Mouse (Mus musculus): ENCODE data around the gene Tmem163. TPM values are rescaled to one million over a fixed set of nuclear protein-coding genes. Genes with fewer than 3 reads are reported as not detected.

Tmem163 gene
- polyA plus RNA-seq, 1 experiment from 2014 or later, result 44.2 TPM

- peak overlapping the region; percentile 59; the same call in 1 of the 2 replicates for H3K4me3 ChIP-seq
- peaks cover 14% of the 10 kb centered on the region for H3K4me1 ChIP-seq
- peak overlapping the region; percentile 83 for H3K4me2 ChIP-seq (replicated peaks)
- H3K27ac ChIP-seq, result no peak overlapping the region
- WGBS, result 36% methylated on average over 1 of the region's 1 CpGs
- H3K27me3 ChIP-seq (replicated peaks), result peaks cover 80% of the 10 kb centered on the region
- no peaks in the 10 kb centered on the region for H3K36me3 ChIP-seq
- no peak for ATAC-seq (ENCODE audit: low FRiP score, low read depth)
- H3K9me3 ChIP-seq, result no peaks in the 10 kb centered on the region
- H3K9ac ChIP-seq, result no peak overlapping the region
These were observed 4.1 kb downstream of the Tmem163 start for GRCm38 (mm10) chr1:127675253-127675652.

- no peak overlapping the region for H3K27ac ChIP-seq
- peaks cover 6% of the 10 kb centered on the region; the same call in 1 of the 2 replicates for H3K9me3 ChIP-seq
- no peak overlapping the region for H3K9ac ChIP-seq
- no peaks in the 10 kb centered on the region for H3K36me3 ChIP-seq
- H3K4me1 ChIP-seq, result peaks cover 14% of the 10 kb centered on the region
- peaks cover 67% of the 10 kb centered on the region for H3K27me3 ChIP-seq (replicated peaks)
- ATAC-seq (ENCODE audit: low FRiP score, low read depth), result no peak
- H3K4me2 ChIP-seq (replicated peaks), result 0 out of 2 replicates have a peak overlapping the region, but pooled peaks have one; percentile 1
- H3K4me3 ChIP-seq, result no peak overlapping the region
- WGBS, result 76% methylated on average over 10 of the region's 10 CpGs
These were observed 5.9 kb downstream of the Tmem163 start for GRCm38 (mm10) chr1:127673221-127674050.

- Histone ChIP-seq H3K4me2 (replicated peaks) (no peak overlapping the region), H3K27me3 (replicated peaks) (peaks cover 20% of the 10 kb centered on the region), H3K36me3 (no peaks in the 10 kb centered on the region), H3K9ac (no peak overlapping the region), H3K27ac (no peak overlapping the region), H3K4me3 (no peak overlapping the region), H3K9me3 (peaks cover 6% of the 10 kb centered on the region; the same call in 1 of the 2 replicates), H3K4me1 (0 out of 2 replicates have a peak, but pooled peaks cover 12% of the 10 kb centered on the region)
- WGBS, result 77% methylated on average over 3 of the region's 3 CpGs
- ATAC-seq (ENCODE audit: low FRiP score, low read depth), result 0 out of 2 replicates have a peak, but pooled peaks have one; percentile 18
These were observed 11.2 kb downstream of the Tmem163 start for GRCm38 (mm10) chr1:127668161-127668560.

- peak; percentile 79 for ATAC-seq (ENCODE audit: low FRiP score, low read depth)
- WGBS, result 29% methylated on average over 8 of the region's 8 CpGs
- no peak overlapping the region for H3K4me2 ChIP-seq (replicated peaks)
These were observed 12.1 kb downstream of the Tmem163 start for GRCm38 (mm10) chr1:127667110-127667860.

GRCm38 (mm10) chr1:127666221-127666620 lies 13.1 kb downstream of the Tmem163 start:
- Histone ChIP-seq H3K27me3 (replicated peaks) (0 out of 2 replicates have a peak, but pooled peaks cover 3% of the 10 kb centered on the region), H3K36me3 (no peaks in the 10 kb centered on the region), H3K9me3 (peaks cover 6% of the 10 kb centered on the region; the same call in 1 of the 2 replicates), H3K4me3 (no peak overlapping the region), H3K9ac (no peak overlapping the region), H3K27ac (no peak overlapping the region), H3K4me1 (peaks cover 20% of the 10 kb centered on the region), H3K4me2 (replicated peaks) (no peak overlapping the region)
- no peak for ATAC-seq (ENCODE audit: low FRiP score, low read depth)
- WGBS, result 61% methylated on average over 6 of the region's 6 CpGs

More at GRCm38 (mm10) chr1:127667110-127667860, 12.1 kb downstream of the Tmem163 start:
- H3K4me3 ChIP-seq, result no peak overlapping the region
- no peaks in the 10 kb centered on the region for H3K36me3 ChIP-seq
- H3K4me1 ChIP-seq, result 0 out of 2 replicates have a peak, but pooled peaks cover 12% of the 10 kb centered on the region
- H3K27me3 ChIP-seq (replicated peaks), result peaks cover 11% of the 10 kb centered on the region
- no peak overlapping the region for H3K9ac ChIP-seq
- peaks cover 6% of the 10 kb centered on the region; the same call in 1 of the 2 replicates for H3K9me3 ChIP-seq
- no peak overlapping the region for H3K27ac ChIP-seq

- Histone ChIP-seq H3K27ac (no peak overlapping the region), H3K4me1 (peaks cover 24% of the 10 kb centered on the region), H3K36me3 (no peaks in the 10 kb centered on the region), H3K4me2 (replicated peaks) (no peak overlapping the region), H3K27me3 (replicated peaks) (no peaks in the 10 kb centered on the region), H3K4me3 (no peak overlapping the region), H3K9me3 (no peaks in the 10 kb centered on the region), H3K9ac (no peak overlapping the region)
- WGBS, result 79% methylated on average over 13 of the region's 13 CpGs
- ATAC-seq (ENCODE audit: low FRiP score, low read depth), result no peak
These were observed 16.8 kb downstream of the Tmem163 start for GRCm38 (mm10) chr1:127662385-127663068.

GRCm38 (mm10) chr1:127661118-127662012 lies 18.0 kb downstream of the Tmem163 start:
- ATAC-seq (ENCODE audit: low FRiP score, low read depth), result peak; percentile 78

GRCm38 (mm10) chr1:127651564-127651963 lies 27.8 kb downstream of the Tmem163 start:
- no peak overlapping the region for H3K4me3 ChIP-seq
- 0 out of 2 replicates have a peak, but pooled peaks cover 5% of the 10 kb centered on the region for H3K27me3 ChIP-seq (replicated peaks)
- no peaks in the 10 kb centered on the region for H3K36me3 ChIP-seq
- no peak overlapping the region for H3K4me2 ChIP-seq (replicated peaks)
- WGBS, result 84% methylated on average over 2 of the region's 2 CpGs
- ATAC-seq (ENCODE audit: low FRiP score, low read depth), result no peak
- no peak overlapping the region for H3K9ac ChIP-seq
- no peaks in the 10 kb centered on the region for H3K4me1 ChIP-seq
- no peak overlapping the region for H3K27ac ChIP-seq
- no peaks in the 10 kb centered on the region for H3K9me3 ChIP-seq

More at GRCm38 (mm10) chr1:127661118-127662012, 18.0 kb downstream of the Tmem163 start:
- no peaks in the 10 kb centered on the region for H3K27me3 ChIP-seq (replicated peaks)
- H3K9ac ChIP-seq, result peak overlapping the region; percentile 51
- H3K4me3 ChIP-seq, result no peak overlapping the region; the same call in 1 of the 2 replicates
- H3K4me2 ChIP-seq (replicated peaks), result peak overlapping the region; percentile 52
- WGBS, result 30% methylated on average over 13 of the region's 13 CpGs
- H3K9me3 ChIP-seq, result no peaks in the 10 kb centered on the region
- no peaks in the 10 kb centered on the region for H3K36me3 ChIP-seq
- peak overlapping the region; percentile 22; the same call in 1 of the 2 replicates for H3K27ac ChIP-seq
- peaks cover 15% of the 10 kb centered on the region for H3K4me1 ChIP-seq

GRCm38 (mm10) chr1:127642976-127643769 lies 36.2 kb downstream of the Tmem163 start:
- H3K9me3 ChIP-seq, result no peaks in the 10 kb centered on the region
- no peak overlapping the region for H3K4me3 ChIP-seq
- peaks cover 3% of the 10 kb centered on the region; the same call in 1 of the 2 replicates for H3K4me1 ChIP-seq
- no peak for ATAC-seq (ENCODE audit: low FRiP score, low read depth)
- H3K27ac ChIP-seq, result no peak overlapping the region
- 89% methylated on average over 12 of the region's 12 CpGs for WGBS
- H3K36me3 ChIP-seq, result no peaks in the 10 kb centered on the region
- no peak overlapping the region for H3K4me2 ChIP-seq (replicated peaks)
- no peaks in the 10 kb centered on the region for H3K27me3 ChIP-seq (replicated peaks)
- no peak overlapping the region for H3K9ac ChIP-seq

- Histone ChIP-seq H3K36me3 (no peaks in the 10 kb centered on the region), H3K9ac (no peak overlapping the region), H3K9me3 (no peaks in the 10 kb centered on the region), H3K27ac (no peak overlapping the region), H3K4me3 (no peak overlapping the region), H3K27me3 (replicated peaks) (no peaks in the 10 kb centered on the region), H3K4me2 (replicated peaks) (no peak overlapping the region), H3K4me1 (peaks cover 3% of the 10 kb centered on the region; the same call in 1 of the 2 replicates)
- 46% methylated on average over 2 of the region's 2 CpGs for WGBS
- no peak for ATAC-seq (ENCODE audit: low FRiP score, low read depth)
These were observed 41.4 kb downstream of the Tmem163 start for GRCm38 (mm10) chr1:127637917-127638316.

All from neural tube, embryonic 12.5 days (tissue).